Mouse (Mus musculus) gastrocnemius, adult 8-10 months (tissue): Measurements from ENCODE around the gene Ralgapa2. TPM values are rescaled to one million over a fixed set of nuclear protein-coding genes. Genes with fewer than 3 reads are reported as not detected.

Experiments
- DNase-seq, 2 experiments: peaks; one replicate each; pipeline ENCODE4 v3.0.0; 2022; ENCODE audit warnings: low spot score in 2 of 2
- total RNA-seq, 4 experiments: library from RNA; stranded (reverse); gene quantifications; 2 replicates each; pipeline ENCODE4 v1.2.4; 2022

Ralgapa2 gene
- total RNA-seq, result 10 to 100 TPM in 1 of 4 experiments, 1 to 10 TPM in 3; 7.3 to 10.3 (median 7.8) TPM

DNA sequence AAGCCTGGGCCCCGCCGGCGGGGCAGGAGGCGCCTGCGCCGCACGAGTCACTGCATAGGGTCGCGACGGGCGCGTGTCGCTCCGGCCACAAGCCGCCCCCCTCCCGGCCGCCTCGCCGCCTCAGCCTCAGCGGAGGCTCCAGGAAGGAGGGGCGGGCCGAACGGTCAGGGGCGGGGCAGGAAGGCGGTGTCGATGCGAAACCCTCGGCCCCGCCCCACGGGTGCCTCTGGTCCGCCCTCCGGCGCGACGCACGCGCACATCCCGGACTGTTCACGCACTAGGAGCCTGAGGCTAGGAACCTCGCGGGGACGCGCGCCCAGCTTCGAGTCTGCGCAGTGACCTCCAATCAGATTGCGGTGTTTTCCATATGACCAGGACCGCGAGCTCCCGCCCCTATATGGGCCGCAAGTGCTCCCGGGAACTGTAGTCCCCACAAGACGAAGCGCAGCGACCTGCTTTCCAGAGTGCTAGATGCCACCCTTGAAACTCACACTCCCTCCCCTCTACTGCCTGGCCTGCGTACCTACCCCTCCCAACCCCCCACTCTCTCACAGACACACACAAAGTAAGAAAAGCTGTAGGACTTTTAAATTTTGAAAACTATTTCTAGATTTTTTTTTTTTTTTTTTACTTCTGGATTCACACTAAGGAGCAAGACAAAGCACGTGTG is at the start of gene Ralgapa2:
TSS of gene Ralgapa2 (minus strand) at position 434 of the 670 bp plus-strand sequence.
- DNase-seq, result peak; percentile 99 to 100

DNA sequence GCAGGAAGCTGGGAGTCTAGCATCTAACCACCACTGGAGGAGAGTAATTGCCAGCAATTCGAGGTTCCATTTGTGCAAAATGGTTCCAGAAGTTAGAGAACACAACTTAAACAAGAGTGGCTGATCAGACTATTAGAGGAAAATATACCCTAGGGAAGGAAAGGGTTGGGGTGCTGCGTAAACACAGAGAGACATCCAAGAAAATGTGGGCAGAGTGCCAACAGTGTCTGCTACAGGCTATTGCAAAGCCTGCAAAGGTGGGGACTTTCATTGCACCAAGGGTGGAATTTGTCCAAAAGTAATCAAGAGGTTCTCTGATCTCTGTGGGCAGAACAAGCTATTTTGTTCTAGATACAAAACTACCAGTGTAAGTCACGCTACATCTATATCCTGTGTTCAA is 49.4 kb upstream of the Ralgapa2 start:
- no peak for DNase-seq

DNA sequence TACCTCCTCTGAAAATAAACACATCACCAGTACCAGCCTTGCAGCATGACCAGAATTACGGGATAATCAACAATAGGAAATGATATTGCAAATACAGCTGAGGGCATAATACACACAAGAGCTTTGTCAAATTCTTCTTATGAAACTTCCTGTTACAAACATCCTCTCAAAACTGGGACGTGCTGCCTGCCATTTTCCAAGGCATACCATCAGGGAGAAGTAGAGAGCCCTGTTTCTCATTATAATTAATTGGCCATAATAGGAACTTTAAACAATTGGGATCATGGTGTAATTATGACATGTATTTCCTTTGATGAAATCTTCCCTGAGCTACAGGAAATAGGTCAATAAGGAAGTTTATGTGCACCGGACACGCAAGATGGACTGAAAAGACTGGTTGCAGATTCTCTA is 48.5 kb upstream of the Ralgapa2 start:
- DNase-seq, result no peak

DNA sequence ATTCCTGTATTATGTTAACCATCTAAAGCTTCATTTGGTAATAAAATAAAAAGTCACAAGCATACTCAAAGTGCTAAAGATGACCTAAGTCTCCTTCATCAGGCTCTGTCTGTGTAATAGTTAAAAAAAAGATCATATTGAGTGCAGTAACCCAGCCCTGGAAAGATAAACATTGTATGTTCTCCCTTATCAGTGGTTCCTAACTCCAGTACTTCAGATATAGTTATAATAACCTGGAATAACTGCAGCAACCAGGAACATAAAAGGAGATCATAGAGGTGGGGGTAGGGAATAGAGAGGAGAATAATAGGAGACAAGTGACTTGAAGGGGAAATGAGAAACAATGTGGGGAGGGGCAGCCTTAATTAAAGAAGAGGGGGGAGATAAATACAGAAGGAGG is 44.0 kb upstream of the Ralgapa2 start:
- no peak for DNase-seq

DNA sequence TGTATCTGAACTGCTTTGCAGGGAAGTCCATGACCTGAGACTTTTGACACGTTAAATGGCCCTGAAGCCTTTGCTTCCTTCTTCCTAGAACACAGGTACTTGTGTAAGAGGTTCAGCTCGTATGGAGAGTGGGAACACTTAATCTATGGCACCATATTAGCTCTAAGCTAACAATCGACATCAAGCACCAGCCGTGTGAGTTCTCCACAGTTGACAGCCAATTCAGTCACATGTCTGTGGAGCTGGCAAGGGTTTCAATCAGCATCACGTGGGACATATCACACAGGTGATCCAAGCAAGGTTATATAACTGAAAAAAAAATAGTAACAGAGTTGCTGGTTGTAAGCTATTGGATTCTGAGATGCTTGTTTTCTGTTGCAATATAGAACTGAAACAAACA is 43.2 kb upstream of the Ralgapa2 start:
- no peak for DNase-seq

DNA sequence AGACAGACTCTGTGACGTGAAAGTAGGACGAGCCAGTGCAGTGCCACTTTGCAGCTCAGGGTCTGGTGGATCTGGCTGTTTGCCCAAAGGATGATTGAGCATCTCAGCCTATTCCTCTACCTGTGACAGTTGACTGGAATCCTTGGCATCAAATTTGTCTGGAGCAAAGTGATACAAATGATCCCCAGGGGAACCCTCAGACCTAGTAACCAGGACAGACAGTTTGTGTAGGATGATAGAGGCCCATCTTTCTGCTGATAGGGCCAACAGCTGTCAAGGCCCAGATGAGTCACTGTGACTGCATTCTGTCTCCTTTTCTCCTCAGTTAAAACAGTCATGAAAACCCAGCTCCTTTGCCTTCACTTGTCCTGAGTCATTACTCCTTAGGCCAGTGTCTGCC is 41.6 kb upstream of the Ralgapa2 start:
- no peak for DNase-seq

DNA sequence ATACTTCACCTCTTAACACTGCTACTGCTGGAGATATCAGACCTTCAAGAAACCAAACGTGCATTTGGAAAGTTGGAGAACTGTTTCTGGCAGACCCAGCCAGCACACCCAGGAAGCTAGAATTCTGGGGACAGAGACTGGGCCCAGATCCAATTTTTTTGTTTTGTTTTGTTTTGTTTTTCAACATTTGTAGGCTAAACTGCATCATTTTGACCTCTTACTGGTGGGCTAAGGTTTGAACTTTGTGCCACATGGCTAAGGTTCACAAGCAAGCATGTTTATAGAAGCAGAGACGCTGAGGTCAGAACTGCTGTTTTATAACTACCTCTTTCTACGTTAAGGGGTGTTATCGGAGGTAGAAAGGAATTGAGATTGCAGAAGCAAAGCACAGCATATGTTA is 39.7 kb upstream of the Ralgapa2 start:
- DNase-seq, result no peak

DNA sequence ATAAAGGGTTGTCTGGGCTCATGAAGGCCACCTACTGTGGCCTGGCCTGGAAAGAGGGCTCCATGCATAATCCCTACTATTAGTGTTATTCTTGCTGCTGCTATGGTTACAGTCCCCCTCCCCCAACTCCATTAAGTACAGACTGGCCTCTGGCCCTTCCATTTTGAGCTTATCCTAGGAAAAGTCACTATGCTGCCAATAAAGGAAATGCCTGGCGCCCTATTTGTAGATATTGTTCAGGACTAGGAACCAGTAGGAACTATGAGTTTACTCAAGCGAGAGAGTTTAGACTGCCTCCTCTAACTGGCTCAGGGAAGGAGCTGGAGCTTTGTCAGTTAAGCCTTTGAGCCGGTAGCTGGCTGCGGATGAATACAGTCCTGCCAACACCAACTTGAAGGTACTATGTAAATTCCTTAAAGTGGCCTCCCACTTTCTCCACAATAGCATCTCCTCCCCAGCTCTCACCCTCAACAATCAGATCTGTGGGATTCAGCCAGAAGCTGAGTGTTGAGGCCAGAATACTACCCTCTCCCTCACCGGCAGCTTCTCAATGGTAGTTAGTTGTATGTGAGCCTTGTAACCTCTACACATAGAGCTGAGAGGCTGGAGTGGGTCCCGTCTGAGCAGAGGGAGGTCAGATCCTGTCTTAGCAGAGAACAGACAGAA is 37.1 kb upstream of the Ralgapa2 start:
- DNase-seq, result no peak

DNA sequence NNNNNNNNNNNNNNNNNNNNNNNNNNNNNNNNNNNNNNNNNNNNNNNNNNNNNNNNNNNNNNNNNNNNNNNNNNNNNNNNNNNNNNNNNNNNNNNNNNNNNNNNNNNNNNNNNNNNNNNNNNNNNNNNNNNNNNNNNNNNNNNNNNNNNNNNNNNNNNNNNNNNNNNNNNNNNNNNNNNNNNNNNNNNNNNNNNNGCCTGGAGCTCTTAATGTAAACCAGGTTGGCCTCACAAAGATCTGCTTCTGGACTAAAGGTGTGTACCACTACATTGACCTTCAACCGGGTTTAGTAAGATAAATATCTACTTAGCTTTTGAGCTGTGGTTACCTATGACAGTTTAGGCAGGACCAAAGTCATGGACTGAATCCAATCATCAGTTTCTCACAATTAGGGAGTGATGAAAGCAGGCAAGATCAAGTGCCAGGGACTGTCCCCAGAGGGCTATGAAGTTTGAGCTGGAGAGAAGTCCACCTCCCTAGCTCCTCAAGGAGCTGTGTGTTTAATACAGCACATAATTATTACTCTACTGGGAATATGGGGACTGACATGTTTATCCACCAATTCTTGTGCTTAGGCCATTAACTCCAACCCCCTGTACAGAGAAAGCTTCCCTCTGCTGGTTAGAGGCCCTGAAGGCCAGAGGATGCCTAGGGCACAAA is 32.1 kb upstream of the Ralgapa2 start:
- DNase-seq, result no peak

DNA sequence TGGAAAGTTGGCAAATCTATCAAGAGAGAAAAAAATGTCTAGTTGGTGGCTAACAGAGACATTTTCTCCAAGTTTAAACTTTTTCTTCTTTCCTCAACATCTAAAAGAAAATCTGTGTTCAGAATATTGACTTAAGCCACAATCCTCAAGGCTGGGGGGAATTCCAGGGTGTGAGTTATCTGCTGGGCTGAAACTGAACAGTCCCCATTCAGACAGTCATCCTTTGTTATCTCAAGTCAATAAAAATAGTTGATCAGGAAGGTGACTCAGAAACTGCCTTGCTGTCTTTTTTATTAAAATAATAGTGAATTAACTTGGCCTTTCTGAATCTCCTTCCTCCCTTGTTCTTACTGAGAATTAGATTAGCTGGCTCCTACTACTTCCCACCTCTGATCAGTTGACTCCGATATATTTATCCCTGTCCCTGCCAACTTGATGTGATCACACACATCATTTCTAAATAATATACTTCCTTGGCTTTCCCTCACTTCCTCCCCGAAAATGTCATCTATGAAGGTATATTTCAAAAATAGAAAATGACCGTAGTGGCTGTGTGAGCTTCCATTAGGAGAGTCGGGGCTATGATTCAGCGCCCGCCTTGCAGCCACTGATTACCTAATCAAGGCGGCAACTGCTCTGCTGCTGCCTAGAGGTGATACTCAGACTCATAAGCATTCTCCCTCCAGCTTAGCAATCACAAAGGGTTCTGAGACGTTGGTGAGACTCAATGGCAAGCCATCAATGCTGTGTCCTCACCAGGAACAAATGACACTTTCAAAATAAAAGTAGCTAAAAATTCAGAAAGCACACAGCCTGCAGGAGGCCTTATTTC is 21.2 kb upstream of the Ralgapa2 start:
- DNase-seq, result no peak

DNA sequence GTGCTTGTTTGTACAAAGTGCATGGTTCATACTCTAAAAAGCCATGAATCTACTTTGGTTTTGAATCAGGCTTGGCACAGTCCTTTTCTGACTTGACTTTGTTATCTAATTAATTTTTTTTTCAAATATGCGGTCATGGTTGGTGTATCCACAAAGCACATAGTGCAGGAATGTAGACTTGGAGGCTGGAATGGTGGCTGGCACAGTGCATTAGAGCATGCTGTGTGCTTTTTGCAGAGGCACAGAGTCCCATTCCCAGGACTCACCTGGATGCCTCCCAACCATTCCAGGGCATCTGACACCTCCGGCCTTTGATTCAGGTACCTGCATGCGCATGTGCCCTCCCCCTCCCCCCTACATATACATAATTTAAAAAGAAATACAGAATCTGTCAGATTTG is 20.3 kb upstream of the Ralgapa2 start:
- no peak for DNase-seq

DNA sequence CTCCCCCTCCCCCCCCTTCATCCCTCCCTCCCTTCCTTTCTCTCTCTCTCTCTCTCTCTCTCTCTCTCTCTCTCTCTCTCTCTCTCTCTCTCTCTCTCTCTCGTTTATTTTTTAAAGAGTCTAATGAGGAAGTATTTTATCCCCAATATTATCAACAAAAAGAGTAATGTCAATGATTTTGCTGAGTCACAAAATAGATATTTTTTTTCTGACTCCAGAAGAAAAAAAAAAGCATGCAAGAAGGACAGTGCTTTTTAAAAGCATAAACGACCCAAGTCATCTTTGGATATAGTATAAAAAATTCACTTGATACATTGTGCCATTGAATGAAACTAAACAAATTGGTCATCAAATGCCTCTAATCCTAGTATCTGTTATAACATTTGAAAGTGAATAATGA is 13.3 kb upstream of the Ralgapa2 start:
- no peak for DNase-seq

DNA sequence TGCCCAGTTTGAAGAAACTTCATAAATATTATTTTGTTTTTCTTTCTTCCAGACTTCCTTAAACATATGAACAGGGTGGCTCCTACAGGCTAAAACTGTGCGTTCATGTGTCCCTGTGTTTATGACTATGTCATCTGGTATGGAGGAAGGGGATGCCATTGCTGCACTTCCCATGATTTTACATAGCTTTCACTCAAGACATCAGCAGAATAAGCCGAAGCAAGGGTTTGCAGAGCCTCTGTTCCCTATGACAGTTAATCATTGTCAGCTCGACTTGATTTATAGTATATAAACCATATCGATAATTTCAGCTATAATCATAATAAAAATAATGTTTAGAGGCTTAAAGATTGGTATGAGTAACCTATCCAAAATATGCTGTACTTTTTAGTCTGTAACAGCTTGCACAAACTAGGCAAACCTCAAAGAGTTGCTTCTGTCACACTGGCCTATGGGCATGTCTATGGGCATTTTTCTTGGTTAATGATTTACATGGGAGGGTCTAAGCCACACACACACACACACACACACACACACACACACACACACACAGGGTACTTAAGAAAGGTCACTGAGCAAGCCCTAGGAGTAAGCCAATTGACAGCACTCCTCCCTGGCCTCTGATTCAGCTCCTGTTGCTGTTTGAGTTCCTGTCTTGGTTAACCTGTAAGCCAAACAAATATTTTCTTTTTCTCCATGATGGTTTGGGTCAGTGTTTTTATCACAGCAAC is 12.7 kb upstream of the Ralgapa2 start:
- DNase-seq, result no peak

DNA sequence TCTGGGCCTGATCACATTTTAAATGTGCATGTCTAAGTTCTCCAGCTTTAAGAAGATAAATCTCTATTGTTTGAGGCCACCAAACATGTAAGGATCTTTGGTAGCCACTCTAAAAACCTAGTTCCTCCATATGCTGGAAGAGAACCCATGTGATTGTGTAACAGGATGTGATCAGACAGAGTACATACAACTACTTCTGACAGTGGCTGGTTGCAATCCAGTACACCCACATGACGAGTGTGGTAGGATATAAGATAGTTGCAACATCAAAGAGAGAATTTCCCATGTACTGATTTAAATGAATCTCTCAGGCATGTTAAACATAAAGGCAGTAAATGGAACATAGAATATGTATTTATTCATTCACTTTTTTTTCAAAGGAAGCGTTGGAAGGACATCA is 4.8 kb upstream of the Ralgapa2 start:
- no peak for DNase-seq

DNA sequence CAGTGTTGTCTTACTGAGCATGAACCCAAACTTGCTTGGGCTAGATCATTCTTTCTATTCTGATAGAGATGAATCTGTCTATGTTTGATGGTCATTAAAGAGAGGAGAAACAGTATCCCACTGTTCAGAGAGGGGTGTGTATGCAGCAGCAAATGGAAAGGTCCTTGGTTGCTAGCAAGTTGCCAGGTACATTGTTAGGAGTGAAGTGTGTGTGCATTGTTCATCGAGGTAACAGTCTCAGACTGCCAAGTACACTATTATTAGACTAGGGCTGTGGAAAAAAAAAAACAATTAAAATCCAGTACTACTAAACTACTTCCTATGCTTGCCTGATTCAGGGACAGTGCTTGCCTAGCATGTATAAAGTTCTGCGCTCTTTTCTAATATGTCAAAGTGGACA is 2.9 kb upstream of the Ralgapa2 start:
- DNase-seq, result no peak

DNA sequence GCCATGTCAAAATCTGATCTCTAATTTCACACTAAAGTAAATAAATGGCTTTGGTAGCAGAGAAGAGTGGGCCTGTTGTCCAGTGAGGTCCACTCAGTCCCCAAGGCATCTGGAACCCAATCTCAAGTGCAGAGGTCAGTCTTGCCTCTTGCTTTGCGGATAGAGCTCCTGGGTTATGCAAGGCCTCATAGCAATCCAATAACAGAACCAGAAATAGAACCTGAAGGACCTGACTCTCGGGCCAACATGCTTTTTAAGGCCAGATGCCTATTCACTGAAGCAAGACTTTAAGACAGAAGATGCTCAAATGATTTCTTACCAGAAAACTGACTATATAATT is 407 bp upstream of the Ralgapa2 start:
- DNase-seq, result peak in 1 of 2 experiments; percentile 39

DNA sequence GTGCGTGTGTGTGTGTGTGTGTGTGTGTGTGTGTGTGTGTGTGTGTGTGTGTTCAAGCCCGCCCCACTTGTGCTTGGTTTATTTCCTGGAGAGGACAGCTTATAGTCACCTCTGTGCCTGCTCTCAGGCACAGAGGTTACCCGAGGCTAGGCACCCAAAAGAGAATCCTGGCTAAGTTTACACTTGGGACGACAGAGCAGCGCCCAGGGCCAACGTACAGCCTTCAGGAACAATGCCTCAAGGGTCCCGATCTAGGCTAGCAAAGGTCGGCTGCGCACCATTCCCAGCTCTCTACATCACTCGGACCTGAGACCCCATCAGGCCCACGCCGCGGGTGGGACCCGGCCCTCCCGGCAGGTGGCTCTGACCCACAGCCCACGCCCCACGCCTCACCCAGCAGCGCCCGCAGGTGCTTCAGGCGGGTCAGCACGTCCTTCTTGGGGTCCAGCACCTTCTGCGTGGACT is 711 bp downstream of the Ralgapa2 start:
- no peak for DNase-seq

DNA sequence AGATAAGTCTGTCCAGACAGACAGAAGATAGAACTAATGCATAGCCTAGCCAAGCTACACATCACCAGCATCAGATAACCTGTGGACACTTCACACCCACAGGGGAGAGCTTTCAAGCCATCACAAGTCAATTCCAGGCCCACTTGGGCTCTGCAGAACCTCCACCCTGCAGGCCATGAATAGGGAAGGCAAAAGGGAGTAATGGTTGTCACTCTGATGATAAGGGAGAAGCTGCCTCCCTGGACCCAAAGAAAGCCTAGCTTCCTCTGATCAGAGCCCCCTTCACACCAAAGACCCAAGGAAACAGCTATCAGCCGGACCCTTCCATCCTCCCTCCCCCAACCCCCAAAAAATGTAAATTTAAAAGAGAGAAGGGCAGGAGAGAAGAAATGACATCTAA is 1.4 kb downstream of the Ralgapa2 start:
- no peak for DNase-seq

DNA sequence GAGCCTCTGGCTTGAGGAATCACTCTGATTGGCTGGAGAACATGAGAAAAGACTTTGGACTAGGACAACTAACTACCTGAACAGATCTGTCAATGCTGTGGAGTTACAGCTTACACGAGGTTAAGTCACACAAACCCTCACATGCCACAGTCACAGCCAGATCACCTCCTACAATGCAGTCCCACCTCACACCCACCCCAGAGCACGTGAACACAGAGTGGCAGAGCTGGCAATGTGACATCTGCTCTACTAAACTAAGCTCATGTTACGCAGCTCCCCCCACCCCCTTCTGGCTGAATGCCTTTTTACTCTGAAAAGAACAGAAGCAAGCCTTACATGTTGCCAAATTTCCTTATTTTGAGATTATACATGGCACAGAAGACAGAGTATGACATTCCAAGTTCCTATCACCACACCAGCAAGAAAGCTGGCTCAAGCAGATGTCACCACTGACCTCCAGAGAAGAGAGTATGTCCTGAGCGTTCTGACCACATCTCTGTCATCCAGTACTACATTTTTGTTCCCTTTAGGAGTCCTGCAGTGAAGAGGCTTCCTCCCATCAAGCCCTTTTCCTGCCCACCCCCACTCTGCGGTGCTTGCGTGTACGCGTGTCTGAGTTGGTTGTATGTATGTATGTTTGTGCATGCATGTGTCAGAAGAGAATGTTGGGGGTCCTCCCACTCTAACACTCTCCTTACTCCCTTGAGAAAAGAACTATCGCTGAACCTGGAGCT is 9.4 kb downstream of the Ralgapa2 start:
- peak in 1 of 2 experiments; percentile 7 for DNase-seq

DNA sequence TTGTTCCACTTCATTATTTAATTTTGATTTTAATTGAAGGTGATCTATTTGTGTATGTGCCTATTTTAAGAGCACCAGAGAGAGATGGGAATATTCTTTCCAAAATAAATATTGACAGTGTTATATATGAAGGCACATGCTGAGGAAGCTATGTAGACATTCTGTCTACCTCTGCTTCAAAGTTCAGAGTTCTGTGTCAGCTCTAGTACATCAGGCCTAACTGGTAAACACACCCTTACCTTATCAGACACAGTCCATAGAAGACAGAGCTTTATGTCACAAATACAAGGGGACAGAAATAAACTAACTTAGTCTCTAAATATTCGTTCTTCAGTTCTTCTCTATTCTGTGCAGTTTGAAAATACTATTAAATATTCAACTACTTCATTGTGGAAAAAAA is 12.1 kb downstream of the Ralgapa2 start:
- DNase-seq, result no peak
